Mouse (Mus musculus) layer of hippocampus, postnatal 10 days (tissue): ENCODE results near the gene Mxd1. TPM values are rescaled to one million over a fixed set of nuclear protein-coding genes. Genes with fewer than 3 reads are reported as not detected.

ENCODE experiments used
- DNase-seq, 2 experiments: peaks; one replicate each; pipeline ENCODE4 v3.0.0; 2021; ENCODE audit warnings: low spot score in 2 of 2
- long read RNA-seq: library from polyadenylated mRNA; stranded (forward); transcript quantifications from one replicate; pipeline ENCODE4 v2.0.0, GENCODE M21; 2023
- total RNA-seq, 2 experiments: library from RNA; stranded (reverse); gene quantifications; 2 replicates each; pipeline ENCODE4 v1.2.3; 2021

Gene Mxd1
- total RNA-seq, result 10 to 100 TPM; 15.1 to 16.4 TPM
- long read RNA-seq, partial matches to known transcripts, result 0 of 2 reads
- long read RNA-seq, other reads (novel, unspliced or antisense), result 2 of 2 reads

DNA sequence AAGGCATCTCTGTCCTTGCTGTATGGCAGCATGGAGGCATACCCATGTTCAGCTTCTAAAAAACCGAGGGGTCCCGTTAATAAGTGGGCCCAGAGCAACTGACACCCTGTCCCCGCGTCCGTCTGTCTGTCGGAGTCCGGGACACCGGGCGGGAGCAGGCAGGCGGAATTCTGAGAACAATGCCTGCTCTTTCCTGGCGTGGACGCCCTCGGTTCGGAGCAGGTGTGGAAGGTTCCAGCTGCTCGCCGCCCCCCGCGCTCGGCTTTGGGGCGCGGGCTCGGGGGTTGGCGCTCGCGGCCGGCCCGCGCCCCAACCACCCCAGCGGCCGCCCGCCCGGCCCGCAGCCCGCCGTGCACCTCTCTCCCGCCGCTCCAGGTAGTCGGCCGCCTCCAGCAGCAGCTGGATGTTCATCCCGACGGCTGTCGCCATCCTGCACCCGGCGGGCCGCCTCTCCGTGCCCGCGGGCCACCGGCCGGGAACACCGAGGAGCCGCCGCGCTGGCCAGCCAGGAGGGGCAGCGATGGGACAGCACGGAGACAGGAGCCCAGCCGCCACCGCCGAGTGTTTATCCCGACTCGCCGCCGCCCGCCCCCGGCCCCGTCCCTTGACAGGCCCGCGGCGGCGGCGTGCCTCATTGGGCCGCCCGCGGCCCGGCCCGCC lies at the start of gene Mxd1:
Gene Mxd1, minus strand, starts transcription at position 582 of the 660 bp plus-strand sequence.
- peak in 1 of 2 experiments; percentile 32 for DNase-seq

DNA sequence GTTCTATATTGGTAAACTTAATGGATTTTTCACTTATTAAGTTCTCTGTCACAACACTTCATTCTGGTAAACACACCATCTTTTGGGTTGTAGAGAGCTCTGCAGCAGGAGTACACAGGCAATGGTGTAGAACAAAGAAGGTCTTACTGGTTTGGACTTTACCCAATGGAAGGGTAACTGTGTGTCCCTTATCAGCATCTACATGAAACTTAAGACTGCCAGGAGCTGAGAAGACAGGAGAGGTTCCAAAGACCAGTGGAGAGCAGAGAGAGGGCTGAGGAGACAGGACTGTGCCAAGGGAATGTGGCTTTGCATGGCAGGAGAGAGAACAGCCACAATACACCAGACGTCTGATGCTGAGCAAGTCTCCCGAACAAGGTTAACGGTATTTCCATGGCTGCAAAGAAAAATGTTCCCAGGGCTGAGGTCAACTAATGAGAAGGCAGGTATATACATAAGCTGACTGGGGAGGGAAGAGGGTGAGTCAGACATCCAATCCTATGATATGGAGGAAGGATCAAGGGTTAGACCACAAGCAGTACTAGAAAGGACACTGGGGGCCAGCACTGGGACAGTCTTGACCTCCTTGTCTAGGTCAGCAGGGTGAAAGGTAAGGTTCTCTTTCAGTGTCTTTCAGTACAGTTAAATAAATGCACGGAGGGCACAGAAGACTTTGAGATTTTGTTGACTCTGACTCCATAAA lies 39.3 kb upstream of the Mxd1 start:
- no peak for DNase-seq

DNA sequence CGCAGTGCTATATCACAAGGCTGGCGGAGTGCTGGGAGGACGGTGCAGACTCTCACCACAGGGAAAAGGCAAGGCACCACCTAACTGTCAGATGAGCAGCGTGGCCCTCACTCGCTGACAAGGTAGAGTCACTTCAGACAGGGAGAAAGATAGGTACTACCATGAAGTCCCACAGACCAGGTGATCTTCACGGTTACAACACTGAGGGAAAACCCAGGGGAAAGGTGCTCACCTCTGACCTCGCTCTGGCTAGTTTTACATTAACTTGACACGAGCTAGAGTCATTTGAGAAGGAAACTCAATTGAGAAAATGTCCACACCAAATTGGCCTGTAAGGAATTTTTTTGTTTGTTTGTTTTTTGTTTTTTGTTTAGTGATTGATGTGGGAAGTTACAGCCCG lies 33.6 kb upstream of the Mxd1 start:
- DNase-seq, result no peak

DNA sequence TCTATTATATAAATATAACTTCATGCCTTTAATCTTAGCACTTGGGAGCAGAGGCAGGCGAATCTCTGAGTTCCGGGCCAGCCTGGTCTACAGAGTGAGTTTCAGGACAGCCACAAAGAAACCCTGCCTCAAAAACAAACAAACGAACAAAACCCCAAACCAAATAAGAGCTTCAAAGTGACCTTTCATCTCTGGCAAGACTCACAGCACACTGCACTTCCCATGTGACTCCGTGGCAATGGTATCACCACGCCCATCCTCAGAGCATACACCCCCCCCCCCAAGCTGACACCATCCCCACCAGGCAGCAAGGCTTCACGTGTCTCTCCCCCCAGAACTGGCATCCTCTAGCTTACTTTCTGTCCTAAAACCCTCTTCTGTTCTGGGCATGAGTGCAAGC lies 28.9 kb upstream of the Mxd1 start:
- DNase-seq, result no peak

DNA sequence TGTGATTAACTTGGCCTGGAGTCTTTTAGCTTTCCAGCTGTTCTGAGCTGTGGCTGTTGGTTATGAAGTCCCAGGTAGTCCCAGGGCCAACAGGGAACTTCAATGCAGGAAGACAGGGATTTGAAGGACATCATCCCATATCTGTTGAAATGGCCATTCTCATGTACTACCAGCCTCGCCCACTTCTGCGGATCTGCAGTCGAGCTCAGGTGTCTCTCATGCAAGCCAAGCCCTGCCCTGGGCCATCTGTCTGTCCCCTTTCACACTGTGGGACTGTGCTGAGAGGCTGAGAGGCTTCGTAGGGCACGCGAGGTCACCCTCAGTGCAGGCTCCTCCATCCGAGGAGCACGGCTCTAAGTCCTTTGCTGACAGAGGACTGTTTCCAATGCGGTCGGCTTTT lies 27.3 kb upstream of the Mxd1 start:
- no peak for DNase-seq

DNA sequence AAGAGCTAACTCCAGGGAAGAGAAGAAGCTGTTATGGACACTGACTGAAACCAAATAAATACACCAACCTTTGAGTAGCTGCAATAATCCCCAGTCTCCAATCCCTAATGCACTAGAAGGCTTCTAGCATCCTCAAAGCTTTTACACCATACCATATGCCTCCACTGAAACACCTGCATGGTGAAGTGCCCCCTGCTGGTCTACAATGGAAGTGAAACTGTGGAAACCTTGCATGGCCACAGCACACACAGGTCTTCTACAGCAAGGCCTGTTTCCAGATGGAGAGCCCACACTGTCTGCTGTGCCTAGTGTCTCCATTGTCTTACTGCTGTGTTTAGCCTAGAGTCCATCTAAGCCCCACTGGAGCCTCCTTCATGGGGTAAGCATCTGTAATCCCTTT lies 25.5 kb upstream of the Mxd1 start:
- DNase-seq, result peak; percentile 37 to 40

DNA sequence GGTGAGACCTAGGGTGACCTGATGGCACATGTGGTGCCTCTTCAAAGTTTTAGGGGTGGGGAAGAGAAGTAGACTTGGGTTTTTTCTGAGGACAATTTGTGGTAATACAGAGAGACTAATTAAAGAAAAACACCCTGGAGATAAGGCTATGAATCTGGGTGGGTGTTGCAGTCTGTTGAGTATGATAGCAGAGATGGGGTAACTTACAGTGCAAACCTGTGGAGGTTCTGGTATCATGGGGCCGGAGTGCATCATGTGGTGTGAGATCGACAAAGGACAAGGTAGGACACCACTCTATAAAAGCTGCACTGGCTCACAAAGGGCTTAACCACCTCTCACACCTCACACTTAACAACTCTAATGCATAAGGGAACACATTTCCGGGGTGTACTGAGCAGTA lies 20.7 kb upstream of the Mxd1 start:
- no peak for DNase-seq

DNA sequence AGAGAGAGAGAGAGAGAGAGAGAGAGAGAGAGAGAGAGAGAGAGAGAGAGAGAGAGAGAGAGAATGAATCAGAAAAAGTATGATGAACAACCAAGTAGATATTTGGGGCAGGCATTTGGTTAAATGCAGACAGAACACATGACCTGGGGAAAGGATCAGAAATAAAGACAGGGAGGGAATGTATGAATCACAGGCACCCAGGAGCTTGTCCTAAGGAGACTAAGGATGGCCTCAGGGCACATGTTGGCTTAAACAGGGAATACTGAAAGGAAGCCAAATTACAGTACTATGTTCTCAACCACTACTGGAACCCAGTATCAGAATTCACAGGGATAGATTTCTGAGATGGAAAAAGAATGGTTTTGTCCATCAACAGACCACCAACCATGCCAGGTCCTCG lies 18.0 kb upstream of the Mxd1 start:
- no peak for DNase-seq

DNA sequence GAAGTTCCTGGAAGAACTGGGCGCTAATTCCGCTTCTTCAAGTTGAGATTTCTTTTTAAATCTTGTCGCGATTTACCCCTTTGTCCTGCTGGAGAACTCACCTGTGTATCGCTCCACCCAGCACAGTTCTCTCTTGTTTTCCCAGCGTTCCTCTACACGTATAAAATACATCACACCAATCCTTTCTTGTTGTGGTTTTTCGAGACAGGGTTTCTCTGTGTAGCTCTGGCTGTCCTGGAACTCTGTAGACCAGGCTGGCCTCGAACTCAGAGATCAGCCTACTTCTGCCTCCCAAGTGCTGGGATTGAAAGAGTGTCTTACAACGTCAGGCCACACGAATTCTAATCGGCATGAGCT lies 15.7 kb upstream of the Mxd1 start:
- no peak for DNase-seq

DNA sequence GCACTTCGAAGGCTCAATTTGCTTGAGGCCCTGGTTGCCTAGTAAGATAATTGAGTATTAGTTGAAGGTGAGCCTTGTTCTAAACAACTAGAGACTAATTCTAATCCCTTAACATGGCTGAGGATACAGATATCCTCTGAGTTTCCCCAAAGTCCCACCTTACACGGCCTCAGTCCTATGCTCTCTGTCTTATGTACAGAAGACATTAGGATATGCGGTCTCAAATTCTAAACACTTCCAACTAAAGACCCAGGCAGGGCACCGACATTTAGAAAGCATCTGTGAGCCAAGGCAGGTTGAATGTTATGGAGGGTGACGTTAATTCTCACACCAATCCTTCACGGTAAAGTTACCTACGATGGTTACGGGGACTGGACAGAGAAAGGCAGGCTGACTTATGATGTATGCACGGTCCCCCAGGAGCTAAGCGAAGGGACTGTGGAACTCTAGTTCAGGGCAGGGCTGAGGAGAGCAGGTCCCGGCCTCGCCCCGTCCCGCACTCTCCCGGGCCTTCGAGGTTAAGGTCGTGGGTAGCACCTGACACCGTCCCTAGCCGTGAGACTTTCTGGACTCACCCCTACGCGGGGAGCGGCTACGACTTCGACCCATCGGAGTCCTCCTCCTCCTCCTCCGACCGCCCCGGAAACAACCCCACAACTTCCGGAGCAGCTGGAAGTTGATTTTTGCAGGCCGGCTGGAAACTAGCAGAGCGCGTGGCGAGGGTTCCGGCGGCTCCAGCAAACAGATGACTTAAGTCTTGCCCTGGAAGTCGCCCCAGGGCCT lies 15.1 kb upstream of the Mxd1 start, which contains the start of gene Snrnp27:
Gene Snrnp27, minus strand, starts transcription at position 651 of the 783 bp plus-strand sequence.
- DNase-seq, result peak; percentile 94 to 96

DNA sequence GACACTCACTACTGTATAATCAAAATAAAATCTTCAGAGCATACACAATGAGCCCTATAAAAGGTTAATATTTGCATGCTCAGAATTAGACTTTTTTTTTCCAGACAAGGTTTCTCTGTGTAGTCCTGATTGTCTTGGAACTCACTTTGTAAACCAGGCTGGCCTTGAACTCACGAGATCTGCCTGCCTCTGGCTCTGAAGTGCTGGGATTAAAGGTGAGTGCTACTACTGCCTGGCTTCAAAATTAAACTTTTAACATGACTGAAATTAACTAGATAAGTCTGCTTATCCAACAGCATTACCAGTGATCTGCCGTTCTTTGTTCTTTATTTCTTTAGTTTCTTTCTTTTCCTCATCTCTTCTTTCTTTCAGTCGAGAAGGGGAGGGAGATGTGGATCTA lies 12.3 kb upstream of the Mxd1 start:
- no peak for DNase-seq

DNA sequence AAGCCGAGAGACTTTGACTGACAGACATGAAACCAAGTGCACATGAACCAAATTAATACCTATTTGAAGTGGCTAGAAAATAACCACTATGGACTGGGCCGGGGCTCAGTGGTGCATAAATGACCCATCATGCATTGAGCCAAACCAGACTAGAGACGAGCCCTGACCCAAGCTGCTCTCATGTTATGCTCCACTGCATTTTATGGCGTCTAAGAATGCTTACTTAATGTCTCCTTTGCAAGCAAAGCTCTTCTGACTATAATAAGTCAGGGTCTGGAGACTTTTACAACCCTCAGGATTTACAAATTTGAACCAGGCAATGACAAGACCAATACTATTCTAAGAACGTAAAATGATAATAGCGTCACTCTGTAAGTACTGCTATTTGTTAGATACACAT lies 9.4 kb upstream of the Mxd1 start:
- no peak for DNase-seq

DNA sequence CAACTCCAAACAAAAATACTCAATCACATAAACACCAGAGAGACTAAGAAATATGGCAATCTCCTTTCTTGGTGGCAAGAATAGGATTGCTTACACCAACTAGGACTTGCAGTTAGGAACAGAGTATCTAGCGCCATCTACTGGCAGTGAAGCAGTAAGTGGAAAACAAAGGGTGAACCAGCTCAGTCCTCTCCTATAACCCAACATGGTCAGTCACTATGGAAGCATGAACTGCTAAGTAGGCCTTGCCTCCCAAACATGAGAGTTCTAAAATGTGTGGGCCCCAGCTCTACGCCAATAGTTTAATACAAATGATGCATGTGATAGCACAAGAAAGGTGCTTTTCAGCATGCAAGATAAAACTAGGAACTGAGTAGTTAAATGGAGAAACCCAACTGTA lies 1.9 kb upstream of the Mxd1 start:
- DNase-seq, result peak; percentile 44 to 60

DNA sequence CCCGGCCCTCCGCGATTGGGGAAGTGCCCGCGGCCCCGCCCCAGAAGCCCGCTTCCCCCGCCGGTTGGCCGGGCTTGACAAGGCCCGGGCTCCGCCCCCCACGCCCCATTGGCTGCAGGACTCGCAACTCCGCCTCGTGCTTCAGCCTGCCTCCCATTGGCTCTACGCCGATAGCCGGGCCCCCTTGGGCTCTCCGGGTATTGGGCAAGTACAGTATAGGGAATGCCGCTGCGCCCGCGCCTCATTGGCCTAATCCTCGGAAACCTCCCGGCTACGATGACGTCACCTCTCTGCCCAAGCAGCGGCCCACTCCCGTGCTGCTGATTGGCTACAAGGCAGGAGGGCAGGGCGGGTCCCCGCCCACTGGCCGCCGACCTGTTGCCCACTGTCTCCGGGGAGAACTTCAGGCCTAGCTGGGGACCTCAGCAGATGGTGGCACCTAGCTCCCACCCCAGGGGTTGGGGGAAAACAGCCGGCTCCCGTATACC lies 323 bp upstream of the Mxd1 start:
- DNase-seq, result peak; percentile 100

DNA sequence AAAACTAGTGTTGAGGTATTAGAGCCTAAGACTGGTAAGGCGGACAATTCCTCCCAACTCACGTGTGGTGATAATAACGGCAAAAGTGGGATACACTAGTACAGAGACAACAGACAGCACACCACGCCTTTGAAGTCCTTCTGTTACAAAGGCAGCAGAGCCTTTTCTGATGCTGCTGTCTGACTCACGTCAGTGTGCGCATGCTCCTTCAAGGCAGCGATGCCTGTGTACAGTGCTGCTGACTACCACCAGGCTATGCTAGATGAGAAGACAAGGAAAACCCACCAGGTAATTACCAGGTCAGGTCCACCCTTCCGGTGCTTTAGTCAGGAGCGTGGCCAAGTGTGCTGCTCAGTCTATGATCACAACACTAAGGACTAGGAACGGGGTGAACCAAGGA lies 1.9 kb downstream of the Mxd1 start:
- DNase-seq, result no peak

DNA sequence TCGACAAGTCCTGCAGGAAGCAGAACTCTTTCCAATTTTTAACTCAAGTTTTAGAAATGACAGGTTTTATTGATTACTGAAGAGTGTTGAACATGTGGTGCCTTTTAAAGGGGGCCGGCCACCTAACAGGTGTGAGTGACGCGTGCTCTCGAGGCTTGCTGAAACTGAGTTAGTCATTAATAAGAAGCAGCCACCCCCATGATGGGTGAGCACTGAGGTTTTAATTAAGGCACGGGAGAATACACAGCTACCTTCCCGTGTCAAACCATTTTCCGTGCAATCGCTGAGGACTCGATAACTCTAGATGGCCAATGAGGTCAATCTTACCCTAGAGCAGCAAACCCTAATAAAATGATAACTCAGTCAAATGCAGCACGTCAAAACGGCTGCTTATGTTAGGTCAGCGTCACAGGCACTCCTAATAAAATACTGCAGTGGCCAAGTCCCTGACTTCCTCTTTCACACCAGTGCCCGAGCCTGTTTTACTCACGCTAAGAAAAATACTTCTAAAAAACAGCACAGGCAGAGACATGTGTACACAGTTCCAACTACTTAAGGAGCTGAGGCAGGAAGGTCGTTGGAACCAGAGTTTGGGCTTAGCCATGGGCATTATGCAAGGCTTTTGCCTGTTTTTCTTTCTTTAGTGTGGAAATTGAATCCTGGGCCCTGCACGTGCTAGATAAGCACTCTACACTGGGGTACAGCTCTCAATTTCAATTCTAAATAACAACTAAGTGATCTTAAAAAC lies 3.2 kb downstream of the Mxd1 start:
- DNase-seq, result no peak

DNA sequence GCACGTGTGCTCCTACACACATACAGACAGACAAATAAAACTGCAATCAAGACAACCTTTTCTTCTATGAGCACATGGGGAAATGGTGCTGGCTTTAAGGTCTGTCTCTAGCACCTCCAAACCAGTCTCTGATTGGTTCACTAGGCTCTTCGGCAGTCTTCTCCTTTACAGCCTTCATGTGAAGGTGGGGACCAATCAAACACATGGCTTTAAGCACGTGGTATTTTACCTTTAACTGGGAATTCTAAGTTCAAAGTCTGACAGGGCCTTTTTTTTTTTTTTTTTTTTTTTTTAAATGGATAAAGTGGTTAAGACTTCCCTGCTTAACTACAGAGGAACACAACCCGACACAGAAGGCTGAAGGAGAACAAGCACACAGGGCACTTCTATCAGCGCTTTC lies 3.9 kb downstream of the Mxd1 start:
- DNase-seq, result no peak

DNA sequence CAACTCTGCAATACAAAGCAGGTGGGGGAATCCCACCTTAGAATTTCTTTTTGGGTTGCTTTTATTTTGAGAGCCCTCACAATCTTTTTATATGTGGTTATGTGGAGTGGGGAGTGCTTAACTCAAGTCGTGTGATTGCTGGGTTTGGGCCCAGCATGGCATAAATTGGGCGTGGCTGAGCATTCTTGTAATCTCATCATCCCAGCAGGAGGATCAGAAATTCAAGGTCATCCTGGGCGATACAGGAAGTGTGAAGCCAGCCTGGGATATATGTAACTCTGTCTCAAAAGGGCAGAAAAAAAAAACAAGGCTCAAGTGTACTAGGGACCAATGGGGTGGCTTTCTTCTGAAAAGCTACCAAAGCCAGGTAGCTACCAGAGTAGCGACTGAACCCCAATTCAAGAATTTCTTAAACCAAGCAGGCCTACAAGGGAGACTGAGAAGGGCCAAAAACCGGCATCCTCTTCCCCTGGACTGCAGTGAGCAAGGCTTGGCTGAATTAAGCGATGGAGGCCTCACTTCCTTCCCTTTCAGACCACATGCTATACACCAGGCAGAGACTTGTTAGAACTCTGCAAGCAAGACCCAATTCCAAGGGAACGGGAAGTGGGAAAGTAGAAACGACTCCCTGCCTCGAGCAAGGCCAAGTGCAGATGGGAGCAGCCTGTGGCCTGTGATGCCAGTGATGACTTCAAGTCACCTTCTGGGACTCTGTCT lies 8.6 kb downstream of the Mxd1 start:
- no peak for DNase-seq

DNA sequence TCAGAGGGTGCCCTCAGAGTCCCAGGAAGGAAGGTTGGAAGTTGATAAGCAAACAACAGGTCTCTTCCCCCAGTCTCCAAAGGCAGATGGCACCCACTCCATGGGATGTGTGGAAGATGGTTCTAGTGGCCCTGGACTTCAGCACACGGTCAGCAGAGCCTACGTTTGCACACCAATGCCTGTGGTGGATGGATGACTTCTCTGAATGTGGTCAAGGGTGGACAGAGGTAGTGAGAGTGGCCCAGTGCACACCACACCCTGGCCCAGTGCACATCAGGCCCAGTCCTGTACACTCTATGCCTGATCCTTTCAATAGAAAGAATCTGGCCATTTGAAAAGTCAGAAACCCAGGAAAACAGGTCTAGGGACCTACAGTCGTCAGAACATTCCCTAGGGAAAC lies 10.5 kb downstream of the Mxd1 start:
- DNase-seq, result no peak

DNA sequence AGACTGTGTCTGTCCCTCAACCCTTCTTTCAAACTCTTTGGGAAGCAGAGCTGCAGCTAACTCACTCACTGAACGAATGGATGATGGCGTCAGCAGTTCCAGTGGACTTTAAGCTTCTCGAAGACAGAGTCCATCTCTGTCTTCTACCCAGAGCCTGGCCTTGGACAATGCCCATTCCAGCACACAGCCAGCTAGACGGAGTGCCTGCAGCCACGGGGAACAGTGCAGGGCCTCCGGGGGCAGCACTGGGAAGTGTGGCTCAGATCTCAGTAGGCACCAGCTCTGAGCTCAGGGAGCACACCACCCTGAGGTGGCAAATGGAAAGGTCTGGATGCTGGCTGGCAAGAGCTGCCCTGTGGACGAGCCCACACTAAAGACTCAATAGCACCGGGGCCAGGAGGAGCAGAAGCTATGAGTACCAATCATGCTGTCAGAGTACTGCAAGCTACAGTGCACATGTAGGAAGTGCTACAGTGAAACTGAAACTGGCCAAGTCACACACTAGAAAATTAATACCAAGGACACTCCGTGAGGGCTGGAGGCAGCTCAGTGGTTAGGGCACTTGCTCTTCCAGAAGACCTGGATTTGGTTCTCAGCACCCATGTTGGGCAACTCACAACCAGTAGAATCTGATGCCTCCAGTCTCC lies 14.6 kb downstream of the Mxd1 start:
- DNase-seq, result no peak
